Mouse (Mus musculus) megakaryocyte-erythroid progenitor cell, adult 5-6 weeks (primary cell): ENCODE data around the gene Nfia. TPM values are rescaled to one million over a fixed set of nuclear protein-coding genes. Genes with fewer than 3 reads are reported as not detected.

Experiments used
- ATAC-seq: replicated peaks from 2 replicates; pipeline ENCODE4 v1.8.0; 2016; ENCODE audit warnings: mild to moderate bottlenecking, inconsistent platforms; ENCODE audit not compliant: severe bottlenecking, poor library complexity, low FRiP score, low TSS enrichment
- total RNA-seq, 2 experiments: library from RNA; stranded (forward) in 1 of 2; stranded (reverse) in 1 of 2; fragments of 200-1000, 215-1000 nt in 1 of 2; fragments of >200 nt in 1 of 2; fragmentation: Nextera tagmentation in 1 of 2; gene quantifications; 2 replicates each; pipeline ENCODE4 v1.2.3; 2014 to 2017

The Nfia gene
- total RNA-seq, 2 experiments from 2014 or later, result 33.0 to 212 TPM

- ATAC-seq, result no peak
Observed at GRCm38 (mm10) chr4:97805896-97806808, 33.6 kb downstream of the Nfia start.

GRCm38 (mm10) chr4:97806924-97807323 is 34.4 kb downstream of the Nfia start:
- ATAC-seq, result no peak

- no peak for ATAC-seq
Observed at GRCm38 (mm10) chr4:97808885-97809284, 36.4 kb downstream of the Nfia start.

- ATAC-seq, result no peak
Observed at GRCm38 (mm10) chr4:97809582-97810295, 37.2 kb downstream of the Nfia start.

- ATAC-seq, result peak; percentile 96
Observed at GRCm38 (mm10) chr4:97810348-97810939, 37.9 kb downstream of the Nfia start.

GRCm38 (mm10) chr4:97813035-97813434 is 40.5 kb downstream of the Nfia start:
- no peak for ATAC-seq

- ATAC-seq, result no peak
Observed at GRCm38 (mm10) chr4:97813996-97814395, 41.5 kb downstream of the Nfia start.

- no peak for ATAC-seq
Observed at GRCm38 (mm10) chr4:97814515-97814914, 42.0 kb downstream of the Nfia start.

GRCm38 (mm10) chr4:97816001-97816400 is 43.5 kb downstream of the Nfia start:
- ATAC-seq, result no peak

- no peak for ATAC-seq
Observed at GRCm38 (mm10) chr4:97816753-97817152, 44.2 kb downstream of the Nfia start.

- ATAC-seq, result no peak
Observed at GRCm38 (mm10) chr4:97817741-97818140, 45.2 kb downstream of the Nfia start.

GRCm38 (mm10) chr4:97818498-97818897 is 46.0 kb downstream of the Nfia start:
- no peak for ATAC-seq

- no peak for ATAC-seq
Observed at GRCm38 (mm10) chr4:97819101-97819500, 46.6 kb downstream of the Nfia start.

- ATAC-seq, result no peak
Observed at GRCm38 (mm10) chr4:97820474-97821259, 48.1 kb downstream of the Nfia start.

GRCm38 (mm10) chr4:97821556-97822251 is 49.2 kb downstream of the Nfia start:
- ATAC-seq, result no peak

GRCm38 (mm10) chr4:97823512-97823911 is 51.0 kb downstream of the Nfia start:
- no peak for ATAC-seq

GRCm38 (mm10) chr4:97824451-97824850 is 51.9 kb downstream of the Nfia start:
- no peak for ATAC-seq

- no peak for ATAC-seq
Observed at GRCm38 (mm10) chr4:97825432-97825831, 52.9 kb downstream of the Nfia start.

GRCm38 (mm10) chr4:97825841-97826240 is 53.3 kb downstream of the Nfia start:
- ATAC-seq, result no peak
